Mouse (Mus musculus): ENCODE results near the gene Rcc1.

Gene Rcc1

GRCm38 (mm10) chr4:132353481-132353885 is at the start of gene Rcc1:
Gene Rcc1 (minus strand): TSS chr4:132353605.
- DNase-seq, result peak; percentile 95

- no peak for DNase-seq
Measured at GRCm38 (mm10) chr4:132401016-132401415, 47.6 kb upstream of the Rcc1 start.

DNA sequence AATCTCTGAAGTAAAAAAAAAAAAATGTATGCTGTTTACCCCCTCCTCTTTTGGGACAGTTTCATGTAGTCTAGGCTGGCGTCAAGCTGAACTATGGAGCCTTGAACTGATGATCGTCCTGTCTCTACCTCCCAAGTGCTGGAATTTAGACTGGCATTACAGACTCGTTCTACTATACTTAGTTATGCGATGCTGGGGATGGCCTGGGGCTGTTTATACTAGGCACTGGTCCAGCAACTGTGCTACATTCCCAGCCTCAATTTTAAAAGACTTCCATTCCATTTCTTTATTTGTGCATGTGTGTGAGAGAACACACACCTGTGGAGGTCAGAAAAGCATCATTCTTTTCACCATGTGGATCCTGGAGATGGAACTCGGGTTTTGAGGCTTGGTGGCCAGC is 45.5 kb upstream of the Rcc1 start:
- no peak for DNase-seq

GRCm38 (mm10) chr4:132398045-132398774 is 44.8 kb upstream of the Rcc1 start:
- DNase-seq, result no peak

DNA sequence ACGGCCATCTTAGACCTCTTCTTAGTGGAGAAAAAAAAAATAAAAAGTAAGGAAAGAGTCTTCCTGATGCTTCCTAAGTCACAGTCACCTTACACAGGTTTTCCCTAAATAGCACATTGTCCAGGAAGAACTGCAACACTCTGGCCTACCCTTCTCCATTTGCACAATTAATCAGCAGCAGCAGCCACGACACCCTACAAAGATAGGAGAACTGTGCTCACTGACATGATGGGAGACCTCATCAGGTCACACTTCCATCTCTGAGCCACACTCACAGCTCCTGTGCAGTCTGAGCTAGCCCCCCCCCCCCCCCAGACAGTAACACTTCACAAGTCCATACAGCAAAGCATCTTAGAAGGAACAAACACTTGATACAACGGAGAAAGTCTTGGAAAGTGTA is 43.7 kb upstream of the Rcc1 start:
- DNase-seq, result no peak

- no peak for DNase-seq
Measured at GRCm38 (mm10) chr4:132396251-132396650, 42.8 kb upstream of the Rcc1 start.

DNA sequence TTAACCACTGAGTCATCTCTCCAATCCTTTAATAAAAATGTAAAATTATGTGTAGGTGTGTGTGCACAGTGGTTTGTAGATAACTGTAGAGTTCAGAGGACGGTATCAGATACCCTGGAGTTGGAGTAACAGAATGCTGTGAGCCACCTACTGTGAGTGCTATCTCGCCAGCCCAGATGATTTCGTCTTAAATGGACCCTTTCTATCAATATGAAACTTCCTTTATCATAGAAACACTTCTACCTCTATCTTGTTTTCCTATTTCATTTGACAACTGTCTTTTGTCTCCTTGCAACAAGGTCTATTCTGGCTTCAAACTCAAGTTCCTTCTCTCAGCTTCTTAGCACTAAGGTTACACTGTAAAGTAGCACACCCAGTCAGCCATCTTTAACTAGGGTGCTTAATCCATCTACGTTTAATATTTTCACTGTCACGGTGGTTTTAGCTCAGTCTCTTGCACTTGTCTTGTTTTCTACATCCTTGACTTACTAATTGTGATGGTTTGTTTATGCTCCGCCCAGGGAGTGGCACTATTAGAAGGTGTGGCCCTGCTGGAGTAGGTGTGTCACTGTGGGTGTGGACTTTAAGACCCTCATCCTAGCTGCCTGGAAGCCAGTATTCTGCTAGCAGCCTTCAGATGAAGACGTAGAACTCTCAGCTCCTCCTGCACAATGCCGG is 37.8 kb upstream of the Rcc1 start:
- no peak for DNase-seq

GRCm38 (mm10) chr4:132389302-132389701 is 35.9 kb upstream of the Rcc1 start:
- DNase-seq, result no peak

DNA sequence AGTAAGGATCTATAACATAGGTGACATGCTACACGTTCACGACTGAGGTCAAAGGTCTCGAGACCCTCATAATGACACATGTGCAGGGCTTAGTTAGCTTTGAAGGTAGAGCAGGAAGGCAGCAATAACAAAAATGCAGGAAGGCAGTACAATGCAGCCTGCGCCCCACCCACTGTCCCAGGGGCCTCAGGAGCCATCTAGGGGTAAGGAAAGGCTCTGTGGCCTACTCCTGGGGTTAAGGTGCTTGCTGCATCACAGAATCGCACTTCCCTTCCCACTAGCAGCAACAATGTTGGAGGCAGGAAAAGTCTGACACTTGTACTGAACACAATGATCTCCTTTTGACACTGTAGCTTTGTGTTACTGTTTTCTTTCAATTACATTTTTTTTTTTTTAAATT is 34.2 kb upstream of the Rcc1 start:
- peak; percentile 17 for DNase-seq

DNA sequence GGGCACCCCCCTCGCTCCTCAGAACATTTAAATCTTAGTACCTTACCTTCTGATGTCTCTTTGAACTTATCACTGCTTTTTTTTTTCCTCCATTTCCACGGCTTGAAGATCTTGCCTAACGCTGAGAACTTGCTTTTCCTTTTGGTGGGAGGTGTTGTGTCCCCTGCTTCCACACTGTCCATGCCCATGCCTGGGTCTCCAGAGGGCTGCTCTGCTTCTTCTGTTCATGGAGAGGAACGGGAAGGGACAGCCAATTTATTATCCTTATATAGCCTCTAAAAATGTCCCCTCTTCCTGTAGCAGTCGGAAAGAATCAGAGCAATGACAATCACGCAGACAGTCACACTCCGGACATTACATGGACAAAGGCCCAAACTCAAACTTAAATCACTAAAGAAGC is 33.4 kb upstream of the Rcc1 start:
- DNase-seq, result no peak

- no peak for DNase-seq
Measured at GRCm38 (mm10) chr4:132385771-132386410, 32.5 kb upstream of the Rcc1 start.

DNA sequence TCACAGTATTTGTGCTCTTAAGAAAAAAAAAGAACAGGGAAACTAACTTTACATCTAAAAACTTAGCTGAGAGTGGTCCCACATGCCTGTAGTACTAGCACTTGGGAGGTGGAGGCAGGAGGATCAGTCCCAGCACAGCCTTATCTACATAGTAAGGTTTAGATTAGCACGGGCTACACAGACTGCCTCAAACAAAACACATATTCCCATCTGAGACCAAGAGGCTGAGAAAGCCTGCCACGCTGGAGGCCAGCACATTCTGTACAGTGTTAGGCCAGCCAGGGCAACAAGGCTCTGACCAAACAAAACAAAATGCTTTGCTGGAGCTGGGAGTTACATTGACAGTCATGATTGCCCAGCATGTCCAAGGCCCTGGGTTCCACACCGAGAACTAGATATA is 30.1 kb upstream of the Rcc1 start:
- no peak for DNase-seq

DNA sequence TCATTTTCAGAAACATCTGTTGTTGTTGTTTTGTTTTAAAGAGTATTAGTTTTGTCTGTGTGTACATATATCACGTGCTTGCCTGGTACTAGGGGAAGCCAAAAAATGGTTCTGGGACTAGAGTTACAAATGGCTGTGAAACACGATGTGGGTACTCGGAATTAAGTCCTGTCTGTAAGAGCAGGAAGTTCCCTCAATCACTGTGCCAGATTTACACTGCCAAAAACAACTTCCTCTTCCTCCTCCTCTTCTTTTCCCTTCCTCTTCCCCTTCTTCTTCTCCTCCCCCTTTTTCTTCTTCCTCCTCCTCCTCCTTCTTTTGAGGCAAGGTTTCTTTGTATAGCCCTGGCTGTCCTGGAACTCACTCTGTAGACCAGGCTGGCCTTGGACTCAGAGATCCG is 28.9 kb upstream of the Rcc1 start:
- no peak for DNase-seq

GRCm38 (mm10) chr4:132380965-132381616 is 27.7 kb upstream of the Rcc1 start:
- no peak for DNase-seq

GRCm38 (mm10) chr4:132373820-132374219 is 20.4 kb upstream of the Rcc1 start:
- no peak for DNase-seq

GRCm38 (mm10) chr4:132369953-132370750 is 16.7 kb upstream of the Rcc1 start:
- no peak for DNase-seq

DNA sequence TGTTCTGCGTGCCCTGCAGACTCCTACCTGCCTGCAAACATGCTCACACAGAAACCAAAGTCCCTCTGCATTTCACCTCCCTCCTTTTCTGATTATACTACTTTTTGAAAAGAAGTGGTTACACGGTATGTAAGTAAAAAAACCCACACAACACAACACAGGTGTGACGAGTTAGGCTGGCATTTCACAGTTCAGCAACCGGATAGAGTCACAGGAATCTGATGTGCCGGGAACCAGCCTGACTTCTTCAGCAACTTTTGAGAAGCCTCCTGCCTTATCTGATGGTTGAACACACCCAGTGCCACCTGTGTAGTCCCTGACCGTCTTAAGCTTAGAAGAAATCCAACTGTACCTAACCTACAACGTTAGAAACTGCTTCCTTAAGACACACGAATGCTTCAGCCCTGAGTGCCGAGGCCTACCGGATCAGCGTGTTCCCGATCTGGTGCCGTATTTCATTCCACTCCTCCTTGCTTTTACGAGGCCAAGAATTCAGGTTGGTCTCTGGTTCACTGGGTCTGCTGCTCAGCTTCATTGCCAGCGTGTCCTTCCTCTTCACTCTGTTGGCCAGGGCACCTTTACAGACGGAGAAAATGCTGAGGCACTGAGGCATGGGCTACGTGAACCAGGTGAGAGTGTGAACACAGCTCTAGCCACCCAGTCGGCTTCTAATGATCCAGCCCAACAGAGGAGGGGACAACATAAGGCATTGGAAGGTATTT is 14.2 kb upstream of the Rcc1 start:
- no peak for DNase-seq

- DNase-seq, result no peak
Measured at GRCm38 (mm10) chr4:132365450-132366060, 12.2 kb upstream of the Rcc1 start.

GRCm38 (mm10) chr4:132363487-132363886 is 10.1 kb upstream of the Rcc1 start:
- no peak for DNase-seq

DNA sequence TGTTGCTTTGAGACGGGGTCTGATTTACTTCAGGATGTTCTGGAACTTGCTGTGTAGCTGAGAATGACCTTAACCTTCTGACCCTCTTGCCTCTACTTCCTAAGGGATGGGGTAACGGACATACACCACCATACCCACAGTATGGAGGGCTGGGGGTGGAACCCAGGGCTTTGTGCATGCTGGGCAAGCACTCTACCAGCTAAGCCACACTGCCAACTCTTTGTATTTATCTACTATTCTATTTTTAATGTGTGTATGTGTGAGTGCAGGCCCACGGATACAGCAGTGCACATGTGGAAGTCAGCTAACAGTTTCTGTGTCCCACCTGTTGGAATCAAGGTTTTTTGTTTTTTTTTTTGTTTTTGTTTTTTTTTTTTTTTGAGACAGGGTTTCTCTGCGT is 6.1 kb upstream of the Rcc1 start:
- DNase-seq, result no peak

DNA sequence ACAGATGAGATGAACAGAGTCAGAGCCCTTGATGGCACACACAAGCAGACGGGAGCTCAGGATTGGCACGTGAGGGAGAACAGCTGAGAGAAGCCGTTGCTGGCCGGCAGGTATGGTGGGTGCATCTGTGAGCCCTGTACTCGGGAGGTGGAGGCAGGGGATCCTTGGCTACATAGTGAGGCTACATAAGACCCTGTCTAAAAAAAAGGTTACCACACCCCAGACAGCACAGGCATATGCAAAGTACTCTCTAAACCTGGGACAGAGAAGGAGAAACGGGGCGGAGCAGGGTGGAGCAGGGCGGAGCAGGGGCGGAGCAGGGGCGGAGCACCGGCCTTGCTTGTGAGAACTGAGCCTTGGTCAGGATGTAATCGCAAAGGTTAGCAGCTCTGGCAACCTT is 2.8 kb upstream of the Rcc1 start:
- peak; percentile 59 for DNase-seq

- DNase-seq, result no peak
Measured at GRCm38 (mm10) chr4:132355403-132355802, 2.0 kb upstream of the Rcc1 start.
